Mouse (Mus musculus) liver, adult 2 months (tissue): ENCODE measurements around the gene Dnajc19. TPM values are rescaled to one million over a fixed set of nuclear protein-coding genes. Genes with fewer than 3 reads are reported as not detected.

Experiments
- DNase-seq: peaks from one replicate; pipeline ENCODE4 v3.0.0-alpha.2; 2011; ENCODE audit warnings: low read depth, low spot score; ENCODE audit errors: extremely low read depth
- H3K27ac ChIP-seq: fragments of 200-500 bp; replicated peaks from 2 replicates; pipeline ENCODE4 v1.5.1; 2012; ENCODE audit warnings: low read depth, mild to moderate bottlenecking, control low read depth, inconsistent platforms, low read length; ENCODE audit not compliant: insufficient read depth
- H3K27me3 ChIP-seq: fragments of 200-500 bp; 2 replicates; pipeline ENCODE4 v1.6.1; 2012; ENCODE audit warnings: mild to moderate bottlenecking, moderate library complexity, low read length, inconsistent platforms; ENCODE audit not compliant: control insufficient read depth, insufficient read depth
- H3K36me3 ChIP-seq: fragments of 200-500 bp; 2 replicates; pipeline ENCODE4 v1.6.1; 2012; ENCODE audit warnings: low read length, inconsistent platforms; ENCODE audit not compliant: control insufficient read depth, insufficient read depth
- H3K4me1 ChIP-seq: fragments of 200-500 bp; 2 replicates; pipeline ENCODE4 v1.6.1; 2011; ENCODE audit warnings: low read length; ENCODE audit not compliant: control insufficient read depth, insufficient read depth
- H3K4me3 ChIP-seq: fragments of 200-500 bp; 2 replicates; pipeline ENCODE4 v1.5.1; 2011; ENCODE audit warnings: low read depth, mild to moderate bottlenecking, control low read depth, low read length, moderate library complexity; ENCODE audit not compliant: insufficient read depth
- H3K79me2 ChIP-seq: fragments of 200-500 bp; 2 replicates; pipeline ENCODE4 v1.6.1; 2012; ENCODE audit warnings: inconsistent platforms, mild to moderate bottlenecking, low read length, moderate library complexity; ENCODE audit not compliant: control insufficient read depth, insufficient read depth
- H3K9ac ChIP-seq: fragments of 200-500 bp; 2 replicates; pipeline ENCODE4 v1.6.1; 2012; ENCODE audit warnings: low read depth, mild to moderate bottlenecking, control low read depth, inconsistent platforms, low read length
- CTCF ChIP-seq: fragments of 200-500 bp; IDR thresholded peaks from 2 replicates; pipeline ENCODE4 v1.5.1; 2011; ENCODE audit warnings: low read depth, low read length, control low read depth
- POLR2A ChIP-seq: fragments of 200-500 bp; IDR thresholded peaks from 2 replicates; pipeline ENCODE4 v1.6.1; 2011; ENCODE audit warnings: low read length, control low read depth; ENCODE audit not compliant: insufficient read depth; ENCODE audit errors: extremely low read depth
- WGBS: fragments of 180-500 bp; shearing (Covaris S2); methylation state at CpG from one replicate; pipeline ENCODE4 v1.1.7; 2018; 5-methylcytosine and 5-hydroxymethylcytosine counted together
- polyA plus RNA-seq: library from polyadenylated mRNA; depleted of rRNA; stranded (reverse); fragments of >200 nt; gene quantifications from 2 replicates; pipeline ENCODE4 v1.2.3, GENCODE M21; 2012
- total RNA-seq: library from RNA; depleted of rRNA; stranded (reverse); fragments of >200 nt; gene quantifications from 2 replicates; pipeline ENCODE4 v1.2.3, GENCODE M21; 2014

The Dnajc19 gene
- total and polyA plus RNA-seq, 2 experiments, result 129 to 160 TPM

DNA sequence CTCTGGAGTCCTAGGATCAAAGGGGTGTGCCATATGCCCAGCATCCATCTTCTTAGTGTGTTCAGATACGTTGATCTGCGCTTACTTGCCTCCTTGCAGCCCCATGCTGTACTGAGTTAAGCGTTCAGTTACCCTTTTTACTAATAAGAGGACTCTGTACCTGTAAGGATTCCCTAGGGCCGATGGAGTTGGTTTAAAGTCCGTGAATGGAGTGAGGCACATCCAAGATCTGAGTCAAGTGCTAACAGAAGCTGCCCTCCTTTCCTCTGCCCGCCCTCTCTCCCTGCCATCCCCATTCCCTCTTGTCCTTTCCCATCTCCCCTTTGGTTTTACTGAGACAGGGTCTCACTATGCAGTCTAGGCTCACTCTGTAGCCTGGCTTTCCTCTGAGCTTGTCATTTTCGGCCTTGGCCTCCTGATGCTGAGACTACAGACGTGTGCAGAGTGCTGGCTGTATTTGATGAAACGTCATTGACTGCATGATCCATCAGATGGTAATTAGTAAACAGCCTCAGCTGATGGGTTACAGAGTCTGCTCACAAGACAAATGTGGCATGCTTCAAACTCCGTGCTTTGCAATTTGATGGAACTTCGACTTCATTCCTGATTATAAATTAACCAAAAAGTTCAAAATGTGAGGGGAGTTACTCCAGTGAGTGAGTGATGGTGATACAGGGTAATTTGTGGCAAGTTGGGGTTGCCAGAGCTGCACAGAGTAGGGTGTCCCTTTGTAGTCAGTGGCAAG, 31.0 kb upstream of the Dnajc19 start:
- Histone ChIP-seq H3K27me3 (no peaks in the 10 kb centered on the region), H3K27ac (no peak overlapping the region), H3K79me2 (no peaks in the 10 kb centered on the region), H3K4me1 (no peaks in the 10 kb centered on the region), H3K4me3 (no peak overlapping the region), H3K36me3 (no peaks in the 10 kb centered on the region), H3K9ac (no peak overlapping the region)
- 74% methylated on average over 11 of the region's 11 CpGs for WGBS
- TF ChIP-seq CTCF (no peak), POLR2A (no peak)
- DNase-seq, result no peak

DNA sequence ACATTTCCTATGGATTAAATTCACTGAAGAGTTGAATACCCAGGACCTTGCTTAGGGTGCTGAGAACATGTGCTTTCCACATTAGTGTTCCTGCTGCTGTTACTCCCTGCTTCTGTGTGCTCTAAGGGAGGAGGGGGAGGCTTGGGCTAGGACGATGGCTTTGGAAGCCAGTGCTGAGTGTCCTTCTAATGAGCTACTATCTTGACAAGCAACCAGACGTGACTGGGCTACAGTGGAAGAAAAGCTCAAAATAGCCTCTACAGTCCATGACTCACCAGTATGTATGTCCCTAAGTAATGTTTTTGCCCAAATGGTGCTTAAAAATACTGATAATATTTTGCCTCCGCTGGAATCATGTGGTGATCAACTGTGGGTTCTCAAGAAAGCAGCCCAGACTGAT, 26.5 kb upstream of the Dnajc19 start:
- H3K4me3 ChIP-seq, result no peak overlapping the region
- H3K4me1 ChIP-seq, result no peaks in the 10 kb centered on the region; the same call in 1 of the 2 replicates
- 65% methylated on average over 3 of the region's 3 CpGs for WGBS
- no peak overlapping the region for H3K27ac ChIP-seq
- no peak overlapping the region for H3K9ac ChIP-seq
- H3K36me3 ChIP-seq, result no peaks in the 10 kb centered on the region
- no peak for TF ChIP-seq POLR2A
- no peak for TF ChIP-seq CTCF
- H3K79me2 ChIP-seq, result no peaks in the 10 kb centered on the region
- no peaks in the 10 kb centered on the region for H3K27me3 ChIP-seq
- DNase-seq, result no peak

DNA sequence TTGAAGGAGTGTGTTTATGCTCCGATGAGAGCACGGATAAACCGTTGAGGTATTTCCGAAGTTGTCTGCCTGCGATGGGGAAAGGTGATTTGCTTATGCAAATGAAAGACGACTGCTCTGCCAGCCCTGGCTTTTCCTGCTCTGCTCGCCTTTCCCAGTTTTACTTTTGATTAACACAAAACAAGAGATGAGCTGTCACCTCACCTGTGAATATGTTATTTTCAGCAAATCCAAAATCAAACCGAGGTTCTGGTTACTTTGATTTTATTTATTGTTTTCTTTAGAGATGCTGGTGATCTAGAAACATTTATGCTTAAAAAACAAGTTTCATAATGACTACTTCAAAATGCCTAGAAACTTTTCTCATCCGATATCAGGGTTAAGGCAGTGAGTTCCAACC, 25.3 kb upstream of the Dnajc19 start:
- no peaks in the 10 kb centered on the region for H3K79me2 ChIP-seq
- H3K9ac ChIP-seq, result no peak overlapping the region
- WGBS, result 10% methylated on average over 9 of the region's 9 CpGs
- no peaks in the 10 kb centered on the region for H3K36me3 ChIP-seq
- H3K27ac ChIP-seq, result no peak overlapping the region
- no peaks in the 10 kb centered on the region for H3K27me3 ChIP-seq
- no peaks in the 10 kb centered on the region; the same call in 1 of the 2 replicates for H3K4me1 ChIP-seq
- no peak for DNase-seq
- H3K4me3 ChIP-seq, result no peak overlapping the region
- no peak for TF ChIP-seq POLR2A
- no peak for TF ChIP-seq CTCF

DNA sequence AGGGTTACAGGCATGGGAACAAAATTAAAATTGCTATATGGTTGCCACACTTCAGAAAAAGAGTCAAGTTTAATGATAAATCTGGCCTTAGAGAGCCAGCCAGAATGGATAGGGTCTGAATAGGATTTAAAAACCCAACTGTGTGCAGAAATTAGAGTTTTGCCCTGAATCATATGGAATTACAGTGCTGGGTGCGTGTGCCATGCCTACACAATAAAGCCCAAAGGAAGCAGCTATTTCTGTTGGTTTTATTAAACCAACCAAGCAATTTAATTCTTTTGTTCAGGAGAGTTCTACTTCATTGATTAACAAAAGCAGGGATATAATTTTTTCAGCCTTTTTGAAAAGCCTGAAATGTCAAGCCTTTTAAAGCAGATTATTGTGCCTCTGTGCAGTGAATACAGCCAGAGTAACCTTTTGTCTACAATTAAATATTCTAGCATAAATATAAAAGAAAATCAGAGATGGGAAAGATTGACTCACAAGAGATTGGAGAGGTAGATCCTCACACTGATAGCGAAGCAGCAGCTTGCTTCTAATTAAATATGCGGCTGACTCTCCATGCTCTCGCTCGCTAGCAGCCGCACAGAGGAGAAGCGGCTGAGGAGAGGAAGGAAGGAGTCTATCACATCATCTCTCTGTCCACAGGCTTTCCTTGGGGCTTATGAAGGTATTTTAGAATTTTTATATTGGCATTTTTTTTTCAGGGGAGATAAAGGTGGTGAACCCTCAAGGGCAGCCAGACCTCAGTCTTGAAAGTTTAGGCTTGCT, 23.0 kb upstream of the Dnajc19 start:
- no peak overlapping the region for H3K9ac ChIP-seq
- H3K4me3 ChIP-seq, result no peak overlapping the region
- no peaks in the 10 kb centered on the region; the same call in 1 of the 2 replicates for H3K4me1 ChIP-seq
- no peak overlapping the region for H3K27ac ChIP-seq
- no peak for DNase-seq
- no peaks in the 10 kb centered on the region for H3K79me2 ChIP-seq
- H3K27me3 ChIP-seq, result no peaks in the 10 kb centered on the region
- no peak for TF ChIP-seq POLR2A
- 59% methylated on average over 7 of the region's 7 CpGs for WGBS
- no peaks in the 10 kb centered on the region for H3K36me3 ChIP-seq

DNA sequence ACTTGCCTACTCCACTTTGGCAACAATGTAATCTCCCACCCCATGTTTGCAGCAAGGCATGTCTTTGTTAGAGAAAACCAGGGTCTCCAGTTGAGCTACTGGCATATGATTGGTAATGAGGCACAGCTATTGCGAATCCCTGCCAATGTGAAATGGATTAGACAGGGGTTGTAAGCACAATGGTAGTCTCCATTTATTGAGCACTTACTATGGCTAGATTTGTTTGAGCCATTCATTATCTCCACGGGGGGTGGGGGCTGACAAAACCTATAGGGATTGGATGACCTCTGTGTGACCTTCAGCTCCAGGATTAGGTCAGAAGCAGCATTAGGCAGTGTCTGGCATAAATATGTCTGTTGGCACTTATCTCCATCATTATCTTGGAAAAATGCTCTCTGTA, 21.8 kb upstream of the Dnajc19 start:
- H3K9ac ChIP-seq, result no peak overlapping the region
- 89% methylated on average over 2 of the region's 2 CpGs for WGBS
- no peak for DNase-seq

DNA sequence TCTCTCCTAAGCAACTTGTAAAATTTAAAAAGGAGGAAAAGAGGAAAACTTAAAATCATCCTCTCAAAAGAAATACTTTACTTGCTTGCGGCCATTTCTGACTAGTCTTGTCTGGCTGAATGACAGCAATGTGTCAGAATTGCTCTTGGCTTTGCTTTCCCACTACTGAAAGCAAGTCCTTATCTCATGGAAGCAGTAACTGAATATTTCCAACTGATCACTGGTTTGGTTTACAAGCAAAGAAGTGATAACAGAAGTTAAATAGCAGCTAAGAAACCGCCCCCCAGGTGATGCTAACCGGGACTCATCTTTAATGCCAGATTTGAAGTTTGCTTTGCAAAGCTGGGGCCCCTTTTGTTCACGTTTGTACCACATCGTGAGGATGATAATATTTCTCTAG, 2.5 kb upstream of the Dnajc19 start:
- H3K27ac ChIP-seq, result no peak overlapping the region
- 83% methylated on average over 5 of the region's 5 CpGs for WGBS
- peaks cover 2% of the 10 kb centered on the region; the same call in 1 of the 2 replicates for H3K79me2 ChIP-seq
- H3K4me3 ChIP-seq, result no peak overlapping the region
- no peak for TF ChIP-seq CTCF
- no peak for TF ChIP-seq POLR2A
- H3K27me3 ChIP-seq, result no peaks in the 10 kb centered on the region
- H3K36me3 ChIP-seq, result peaks cover 7% of the 10 kb centered on the region
- peaks cover 11% of the 10 kb centered on the region for H3K4me1 ChIP-seq
- H3K9ac ChIP-seq, result no peak overlapping the region
- no peak for DNase-seq

More for the DNA sequence above, 21.8 kb upstream of the Dnajc19 start:
- Histone ChIP-seq H3K4me1 (no peaks in the 10 kb centered on the region; the same call in 1 of the 2 replicates), H3K27me3 (no peaks in the 10 kb centered on the region), H3K79me2 (no peaks in the 10 kb centered on the region), H3K27ac (no peak overlapping the region), H3K4me3 (no peak overlapping the region), H3K36me3 (no peaks in the 10 kb centered on the region)
- TF ChIP-seq CTCF (no peak), POLR2A (no peak)
